Mouse (Mus musculus): Measurements from ENCODE around the gene Actr10. TPM values are rescaled to one million over a fixed set of nuclear protein-coding genes. Genes with fewer than 3 reads are reported as not detected.
A peak's percentile ranks its signal among the peaks of the same experiment; 100 is the strongest.

Gene Actr10
- total and polyA plus RNA-seq, 2 experiments from 2014 or later = 112 to 196 TPM

DNA sequence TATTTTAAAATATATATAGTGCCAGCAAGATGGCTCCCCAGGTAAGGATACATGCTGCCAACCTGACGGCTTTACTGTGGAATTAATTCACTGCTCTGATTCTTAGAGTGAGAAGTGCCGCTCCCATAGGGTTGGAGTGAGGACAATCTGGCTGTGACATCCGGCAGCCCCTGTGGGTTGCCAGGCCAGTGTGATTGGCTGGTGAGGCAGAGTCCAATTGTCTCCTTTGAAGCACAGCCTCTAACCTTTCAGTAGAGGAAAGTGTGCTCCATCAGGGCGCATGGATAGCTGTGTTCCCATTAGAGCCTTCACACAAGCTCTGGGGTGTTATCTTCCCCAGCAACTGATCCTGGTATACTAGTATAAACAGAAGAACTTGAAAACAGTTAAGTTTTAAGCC, 21.0 kb downstream of the Actr10 start:
- H3K4me2 ChIP-seq (ENCODE audit: low read depth) = no peak overlapping the region
- H3K27ac ChIP-seq (ENCODE audit: low read depth, low read length) = no peak overlapping the region
- no peak for DNase-seq
- TF ChIP-seq CTCF (IDR thresholded peaks at IDR 0.05; ENCODE audit: low read depth) = no peak
- no peak overlapping the region for H3K4me3 ChIP-seq (ENCODE audit: low read depth, low read length)
- no peak overlapping the region for H3K9ac ChIP-seq
- no peaks in the 10 kb centered on the region for H3K4me1 ChIP-seq (ENCODE audit: insufficient read depth)
- H3K9me3 ChIP-seq (ENCODE audit: low read length) = no peaks in the 10 kb centered on the region
- ATAC-seq = no peak
- 88% methylated on average over 4 of the region's 4 CpGs for WGBS
- H3K27me3 ChIP-seq (ENCODE audit: insufficient read depth, low read length) = no peaks in the 10 kb centered on the region
- H3K36me3 ChIP-seq (ENCODE audit: insufficient read depth) = peaks cover 64% of the 10 kb centered on the region

DNA sequence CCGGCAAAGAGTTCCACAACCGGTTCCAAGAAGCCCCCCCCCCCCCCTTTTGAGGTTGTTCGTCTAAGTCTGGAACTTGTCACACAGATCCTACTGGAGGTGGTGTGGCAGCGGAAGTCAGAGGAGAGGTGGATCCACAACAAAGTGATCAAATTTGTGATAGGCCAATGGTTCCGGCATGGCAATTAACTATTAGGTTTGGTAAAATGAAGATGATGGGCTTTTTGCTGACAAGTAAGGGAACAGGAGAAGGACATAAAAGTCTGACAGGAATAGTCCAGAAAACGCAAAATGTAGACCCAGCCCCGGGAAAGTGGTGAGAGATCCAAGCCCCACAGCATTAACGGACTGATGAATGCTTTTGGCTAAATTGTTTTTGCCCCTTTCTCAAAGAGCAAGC, 29.9 kb downstream of the Actr10 start:
- DNase-seq (no peak), ATAC-seq (no peak)
- Histone ChIP-seq H3K9me3 (ENCODE audit: low read length) (no peaks in the 10 kb centered on the region), H3K9ac (peak overlapping the region; percentile 84), H3K4me1 (ENCODE audit: insufficient read depth) (no peaks in the 10 kb centered on the region), H3K27me3 (ENCODE audit: insufficient read depth, low read length) (no peaks in the 10 kb centered on the region), H3K27ac (ENCODE audit: low read depth, low read length) (peak overlapping the region; percentile 92), H3K4me3 (ENCODE audit: low read depth, low read length) (peak overlapping the region; percentile 59), H3K36me3 (ENCODE audit: insufficient read depth) (peaks cover 6% of the 10 kb centered on the region; the same call in 1 of the 2 replicates), H3K4me2 (ENCODE audit: low read depth) (peak overlapping the region; percentile 64)
- 30% methylated on average over 8 of the region's 8 CpGs for WGBS
- no peak for TF ChIP-seq CTCF (IDR thresholded peaks at IDR 0.05; ENCODE audit: low read depth)

DNA sequence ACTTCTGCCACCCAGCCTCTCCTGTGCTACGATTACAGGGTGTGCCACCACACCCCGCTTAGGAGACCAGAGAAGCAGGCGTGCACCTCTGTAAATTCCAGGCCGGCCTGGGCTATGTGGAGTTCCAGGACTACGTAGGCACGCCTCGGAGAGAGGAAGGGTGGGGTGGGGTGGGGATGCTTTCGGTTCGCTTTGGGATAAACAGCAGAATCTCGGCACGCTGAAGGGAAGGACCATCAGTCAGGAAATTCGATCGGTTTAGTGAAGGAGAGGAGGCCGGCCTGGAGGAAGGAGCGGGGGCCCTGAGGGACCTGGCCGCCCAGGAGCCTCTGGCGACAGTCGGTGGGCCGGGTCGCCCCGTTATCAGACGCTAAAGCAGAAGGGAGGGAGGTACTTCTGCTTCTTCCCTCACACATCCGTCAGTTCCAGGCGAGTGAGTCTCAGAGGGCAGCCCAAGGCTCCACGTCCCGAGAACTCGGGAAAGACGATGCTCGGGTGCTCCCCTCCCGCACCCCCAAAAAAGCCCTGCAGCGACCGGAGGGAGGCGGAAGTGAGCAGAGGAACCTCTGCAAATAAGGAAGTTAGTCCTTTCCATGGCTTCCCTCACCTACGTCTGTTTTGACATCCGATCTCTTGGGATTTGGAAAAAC, 30.6 kb downstream of the Actr10 start:
- Histone ChIP-seq H3K36me3 (ENCODE audit: insufficient read depth) (peaks cover 2% of the 10 kb centered on the region; the same call in 1 of the 2 replicates), H3K9ac (peak overlapping the region; percentile 84), H3K9me3 (ENCODE audit: low read length) (no peaks in the 10 kb centered on the region), H3K27me3 (ENCODE audit: insufficient read depth, low read length) (no peaks in the 10 kb centered on the region), H3K27ac (ENCODE audit: low read depth, low read length) (peak overlapping the region; percentile 92), H3K4me2 (ENCODE audit: low read depth) (peak overlapping the region; percentile 64), H3K4me3 (ENCODE audit: low read depth, low read length) (peak overlapping the region; percentile 59), H3K4me1 (ENCODE audit: insufficient read depth) (no peaks in the 10 kb centered on the region)
- TF ChIP-seq CTCF (IDR thresholded peaks at IDR 0.05; ENCODE audit: low read depth) = peak; percentile 79
- DNase-seq = peak; percentile 66
- ATAC-seq = peak; percentile 88
- under 1% methylated on average over 35 of the region's 35 CpGs for WGBS

DNA sequence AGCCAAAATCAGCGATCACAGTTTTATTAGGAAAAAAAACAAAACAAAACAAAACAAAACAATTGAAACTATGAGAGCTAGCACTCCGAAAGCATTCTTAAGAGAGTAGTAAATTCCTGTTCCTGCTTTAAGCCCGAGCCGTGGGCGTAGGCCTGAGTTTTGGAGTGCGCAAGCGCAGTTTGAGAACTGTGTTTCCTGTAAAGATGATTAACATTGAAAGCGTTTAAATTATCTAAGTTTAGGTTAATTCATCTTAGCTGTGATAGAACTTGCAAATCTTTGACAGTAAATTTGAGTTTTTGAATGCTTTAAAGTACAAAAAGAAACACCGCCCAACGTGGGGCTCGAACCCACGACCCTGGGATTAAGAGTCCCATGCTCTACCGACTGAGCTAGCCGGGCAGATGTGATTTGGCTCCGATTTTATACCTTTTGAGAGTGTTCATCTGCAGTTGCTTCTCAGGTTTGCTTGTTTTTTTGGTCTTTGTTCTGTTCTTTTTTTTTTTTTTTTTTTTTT, 31.2 kb downstream of the Actr10 start:
- WGBS = under 1% methylated on average over 15 of the region's 15 CpGs
- Histone ChIP-seq H3K36me3 (ENCODE audit: insufficient read depth) (no peaks in the 10 kb centered on the region), H3K27ac (ENCODE audit: low read depth, low read length) (peak overlapping the region; percentile 92), H3K4me1 (ENCODE audit: insufficient read depth) (no peaks in the 10 kb centered on the region), H3K9ac (peak overlapping the region; percentile 84), H3K27me3 (ENCODE audit: insufficient read depth, low read length) (no peaks in the 10 kb centered on the region), H3K4me2 (ENCODE audit: low read depth) (peak overlapping the region; percentile 64), H3K9me3 (ENCODE audit: low read length) (no peaks in the 10 kb centered on the region), H3K4me3 (ENCODE audit: low read depth, low read length) (peak overlapping the region; percentile 59)
- ATAC-seq (peak; percentile 80), DNase-seq (peak; percentile 96)
- TF ChIP-seq CTCF (IDR thresholded peaks at IDR 0.05; ENCODE audit: low read depth) = no peak

DNA sequence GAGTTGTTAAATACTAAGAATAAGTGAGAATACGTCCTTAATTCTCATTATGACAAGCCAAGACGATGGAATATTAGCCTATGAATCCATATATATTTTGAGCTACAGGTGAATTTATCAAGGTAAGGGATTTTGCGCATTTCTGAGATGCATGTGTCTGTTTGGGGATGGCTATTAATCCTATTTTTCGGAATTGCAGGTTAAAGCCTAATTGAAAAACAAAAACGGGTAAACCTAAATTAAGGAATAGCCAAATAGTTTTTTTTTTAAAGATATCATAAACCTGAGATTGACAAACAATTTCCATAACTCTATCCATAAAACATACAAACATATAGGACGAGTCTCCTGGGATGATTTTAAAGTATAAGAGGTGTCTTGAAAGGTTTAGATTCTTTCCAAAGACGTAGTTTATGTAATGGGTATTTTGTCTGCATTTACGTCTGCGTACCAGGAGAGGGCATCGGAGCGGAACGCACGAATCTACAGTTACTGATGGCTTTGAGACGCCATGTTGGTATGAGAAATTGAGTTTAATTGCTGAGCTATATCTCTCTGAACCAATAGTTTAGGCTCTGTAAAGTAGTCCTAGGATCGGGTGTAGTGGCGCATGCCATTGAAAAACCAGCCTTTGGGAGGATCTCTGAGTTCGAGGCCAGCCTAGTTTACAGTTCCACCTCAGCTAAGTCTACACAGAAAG, 32.0 kb downstream of the Actr10 start:
- DNase-seq (peak; percentile 84), ATAC-seq (peak; percentile 40)
- WGBS = 3% methylated on average over 17 of the region's 17 CpGs
- Histone ChIP-seq H3K36me3 (ENCODE audit: insufficient read depth) (no peaks in the 10 kb centered on the region), H3K27me3 (ENCODE audit: insufficient read depth, low read length) (no peaks in the 10 kb centered on the region), H3K9me3 (ENCODE audit: low read length) (no peaks in the 10 kb centered on the region), H3K27ac (ENCODE audit: low read depth, low read length) (peak overlapping the region; percentile 81), H3K9ac (peak overlapping the region; percentile 34; the same call in 1 of the 2 replicates), H3K4me1 (ENCODE audit: insufficient read depth) (no peaks in the 10 kb centered on the region), H3K4me3 (ENCODE audit: low read depth, low read length) (peak overlapping the region; percentile 59), H3K4me2 (ENCODE audit: low read depth) (peak overlapping the region; percentile 42)
- peak; percentile 76 for TF ChIP-seq CTCF (IDR thresholded peaks at IDR 0.05; ENCODE audit: low read depth)

DNA sequence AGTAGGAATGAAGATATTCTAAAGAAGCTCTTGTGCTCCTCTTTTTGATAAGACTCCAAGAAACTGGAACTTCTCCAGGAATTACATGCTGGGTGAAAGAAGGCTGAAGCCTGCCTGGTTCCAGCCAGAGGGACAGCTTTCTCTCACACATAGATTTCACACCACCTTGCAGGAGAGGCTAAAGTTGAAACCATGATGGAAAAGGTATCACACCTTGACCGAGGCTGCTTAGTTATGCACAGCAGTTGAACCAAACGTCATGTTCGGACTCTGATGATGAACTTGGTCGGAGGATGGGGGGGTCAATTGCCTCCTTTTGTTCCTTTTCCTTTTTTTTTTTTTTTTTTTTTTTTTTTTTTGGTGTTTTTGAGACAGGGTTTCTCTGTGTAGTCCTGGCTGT, 36.2 kb downstream of the Actr10 start:
- H3K9ac ChIP-seq = no peak overlapping the region
- H3K9me3 ChIP-seq (ENCODE audit: low read length) = no peaks in the 10 kb centered on the region
- no peak for TF ChIP-seq CTCF (IDR thresholded peaks at IDR 0.05; ENCODE audit: low read depth)
- WGBS = 90% methylated on average over 4 of the region's 4 CpGs
- H3K27me3 ChIP-seq (ENCODE audit: insufficient read depth, low read length) = no peaks in the 10 kb centered on the region
- H3K4me2 ChIP-seq (ENCODE audit: low read depth) = peak overlapping the region; percentile 43
- DNase-seq (no peak), ATAC-seq (no peak)
- H3K4me1 ChIP-seq (ENCODE audit: insufficient read depth) = peaks cover 6% of the 10 kb centered on the region; the same call in 1 of the 2 replicates
- H3K36me3 ChIP-seq (ENCODE audit: insufficient read depth) = 0 out of 2 replicates have a peak, but pooled peaks cover 4% of the 10 kb centered on the region
- peak overlapping the region; percentile 99; the same call in 1 of the 2 replicates for H3K4me3 ChIP-seq (ENCODE audit: low read depth, low read length)
- H3K27ac ChIP-seq (ENCODE audit: low read depth, low read length) = no peak overlapping the region

All from forebrain, postnatal 0 days (tissue).